Mouse (Mus musculus) bone marrow macrophage, adult 2 months (primary cell): ENCODE results near the gene Fam155a.

Experiments used
- CTCF ChIP-seq: IDR thresholded peaks from 2 replicates; pipeline ENCODE4 v1.5.1; 2012; ENCODE audit warnings: low read depth, mild to moderate bottlenecking, low read length, moderate library complexity
- POLR2A ChIP-seq: IDR thresholded peaks from 2 replicates; pipeline ENCODE4 v1.6.1; 2012; ENCODE audit warnings: mild to moderate bottlenecking, low read depth, low read length, borderline replicate concordance

DNA sequence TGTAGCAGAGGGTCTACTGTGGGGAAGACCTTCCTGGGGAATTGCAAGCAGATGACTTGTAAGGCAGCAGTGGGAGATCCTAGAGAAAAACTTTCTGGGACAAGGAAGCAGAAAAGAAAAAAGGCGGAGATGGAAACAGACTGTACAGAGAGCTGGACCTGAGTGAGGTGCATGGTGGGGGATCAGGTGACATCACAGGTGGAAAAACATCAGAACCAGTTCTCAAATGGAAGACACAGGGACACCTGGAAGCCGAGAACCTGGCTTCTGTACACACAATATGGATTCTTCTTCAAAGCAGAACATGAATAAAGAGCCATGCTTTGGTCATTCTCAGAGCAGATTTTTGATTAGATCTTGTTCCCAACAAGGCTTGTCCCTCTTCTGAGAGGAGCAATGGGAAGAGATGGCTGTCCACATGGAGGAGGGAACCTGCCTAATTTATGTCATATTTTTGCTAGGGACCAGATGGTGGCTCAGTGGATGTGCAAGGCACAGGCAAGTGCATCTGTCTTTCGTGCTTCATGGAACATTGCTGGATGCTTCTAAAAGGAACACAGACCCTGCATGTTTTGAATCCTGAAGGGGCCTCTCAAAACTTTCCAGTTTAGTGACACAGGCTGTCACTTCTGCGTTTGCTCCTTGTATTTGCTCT is 201.3 kb downstream of the Fam155a start:
- TF ChIP-seq CTCF (no peak), POLR2A (no peak)
